Mouse (Mus musculus) embryonic facial prominence, embryonic 14.5 days (tissue): Measurements from ENCODE around the gene Nags. TPM values are rescaled to one million over a fixed set of nuclear protein-coding genes. Genes with fewer than 3 reads are reported as not detected.
A peak's percentile ranks its signal among the peaks of the same experiment; 100 is the strongest.

Experiments
- ATAC-seq: fragments of 200-750 bp; cut with Nextera tagmentation; 2 replicates; pipeline ENCODE4 v1.8.0; 2017; ENCODE audit warnings: low read depth, moderate number of reproducible peaks, moderate TSS enrichment
- DNase-seq: peaks from one replicate; pipeline ENCODE4 v3.0.0-alpha.2; 2015; ENCODE audit warnings: low spot score
- H3K27ac ChIP-seq: fragments of 300-500 bp; sonication (generic); replicated peaks from 2 replicates; pipeline ENCODE4 v1.5.1; 2014; ENCODE audit warnings: low read depth, mild to moderate bottlenecking, low read length, moderate library complexity
- H3K27me3 ChIP-seq: fragments of 300-500 bp; sonication (generic); replicated peaks from 2 replicates; pipeline ENCODE4 v1.6.1; 2014; ENCODE audit warnings: low read length; ENCODE audit not compliant: control insufficient read depth, insufficient read depth
- H3K36me3 ChIP-seq: fragments of 300-500 bp; sonication (generic); 2 replicates; pipeline ENCODE4 v1.6.1; 2014; ENCODE audit warnings: low read length, mixed read lengths; ENCODE audit not compliant: control insufficient read depth, insufficient read depth
- H3K4me1 ChIP-seq: fragments of 300-500 bp; sonication (generic); 2 replicates; pipeline ENCODE4 v1.6.1; 2014; ENCODE audit warnings: antibody characterized with exemption, low read length; ENCODE audit not compliant: control insufficient read depth, insufficient read depth
- H3K4me2 ChIP-seq: fragments of 300-500 bp; sonication (generic); 2 replicates; pipeline ENCODE4 v1.6.1; 2014; ENCODE audit warnings: low read depth, mild to moderate bottlenecking, low read length, moderate library complexity, mixed read lengths
- H3K4me3 ChIP-seq: fragments of 300-500 bp; sonication (generic); 2 replicates; pipeline ENCODE4 v1.5.1; 2014; ENCODE audit warnings: low read depth, mild to moderate bottlenecking, low read length
- H3K9ac ChIP-seq: fragments of 300-500 bp; sonication (generic); 2 replicates; pipeline ENCODE4 v1.6.1; 2014; ENCODE audit warnings: low read depth, mild to moderate bottlenecking, low read length, moderate library complexity, mixed read lengths
- H3K9me3 ChIP-seq: fragments of 300-500 bp; sonication (generic); 2 replicates; pipeline ENCODE4 v1.6.1; 2016; ENCODE audit warnings: low read length; ENCODE audit not compliant: control insufficient read depth
- WGBS: fragments of 180-500 bp; shearing (Covaris S2); extraction: QIAGEN DNeasy Blood & Tissue Kit; methylation state at CpG from one replicate; pipeline ENCODE4 v1.1.7; 2014; 5-methylcytosine and 5-hydroxymethylcytosine counted together
- polyA plus RNA-seq: library from polyadenylated mRNA; unstranded; fragments of >200 nt; fragmentation: Nextera tagmentation; extraction: Ambion mirVana; gene quantifications from 2 replicates; pipeline ENCODE4 v1.2.1, GENCODE M21; 2014

The Nags gene
- 0.28 and 0.49 TPM in 2 replicates for polyA plus RNA-seq

DNA sequence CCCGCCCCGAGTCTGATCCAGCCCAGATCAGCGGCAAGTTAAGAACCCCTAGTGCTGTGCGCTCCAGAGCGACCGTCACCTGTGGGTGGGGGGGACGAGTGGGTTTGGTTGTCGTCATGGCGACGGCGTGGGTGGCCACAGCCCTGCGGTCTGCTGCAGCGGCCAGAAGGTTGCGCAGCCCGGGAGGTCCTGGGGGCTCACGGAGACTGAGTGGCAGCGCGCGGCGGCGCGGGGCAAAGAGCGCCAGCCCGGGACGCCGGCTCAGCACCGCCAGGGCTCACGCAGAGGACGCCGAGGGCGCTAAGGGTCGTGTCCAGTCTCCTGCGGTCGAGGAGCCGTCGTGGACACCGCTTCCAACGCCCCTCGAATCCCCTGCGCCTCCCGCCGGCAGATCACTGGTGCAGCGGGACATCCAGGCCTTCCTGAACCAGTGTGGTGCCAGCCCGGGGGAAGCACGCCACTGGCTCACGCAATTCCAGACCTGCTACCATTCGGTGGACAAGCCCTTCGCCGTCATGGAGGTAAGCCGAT, at the start of gene Nags:
Gene Nags, plus strand, starts transcription at position 43 of the 531 bp plus-strand sequence.
- 3% methylated on average over 14 of the region's 50 CpGs for WGBS
- 0 out of 2 replicates have a peak, but pooled peaks have one; percentile 20 for ATAC-seq
- H3K9ac ChIP-seq, result no peak within 1 kb of the TSS; the same call in 1 of the 2 replicates
- no peaks in the 10 kb centered on the region for H3K4me1 ChIP-seq
- peak within 1 kb of the TSS; percentile 45 for H3K4me2 ChIP-seq
- H3K27ac ChIP-seq, result no peak within 1 kb of the TSS
- H3K27me3 ChIP-seq, result peaks cover 55% of the 10 kb centered on the region
- H3K36me3 ChIP-seq, result no peaks in the 10 kb centered on the region
- H3K4me3 ChIP-seq, result peak within 1 kb of the TSS; percentile 33
- no peak for DNase-seq
- H3K9me3 ChIP-seq, result no peaks in the 10 kb centered on the region

DNA sequence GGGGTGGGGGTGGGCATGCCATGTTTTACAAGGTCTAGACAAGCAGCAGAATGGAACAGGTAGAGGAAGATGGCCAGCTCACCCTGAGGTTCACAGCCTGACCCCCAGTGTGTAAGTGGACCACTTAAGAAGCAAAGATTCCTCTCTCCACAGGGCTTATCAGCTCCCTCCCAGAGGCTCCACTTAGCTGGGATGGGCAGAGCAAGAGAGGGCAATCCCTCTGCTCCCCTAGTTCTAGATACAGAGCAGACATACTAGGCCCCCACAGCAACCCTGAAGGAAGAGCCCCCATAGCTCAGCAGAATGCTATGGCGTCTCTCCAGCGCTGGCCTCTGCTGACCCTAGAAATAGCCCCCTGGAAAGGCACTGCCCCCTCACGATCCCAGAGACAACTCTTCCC, 49.6 kb upstream of the Nags start:
- Histone ChIP-seq H3K4me2 (no peak overlapping the region), H3K36me3 (no peaks in the 10 kb centered on the region), H3K4me3 (no peak overlapping the region), H3K27ac (no peak overlapping the region), H3K9ac (no peak overlapping the region), H3K9me3 (no peaks in the 10 kb centered on the region), H3K27me3 (no peaks in the 10 kb centered on the region), H3K4me1 (no peaks in the 10 kb centered on the region)
- DNase-seq (no peak), ATAC-seq (no peak)
- WGBS, result 63% methylated on average over 3 of the region's 3 CpGs

DNA sequence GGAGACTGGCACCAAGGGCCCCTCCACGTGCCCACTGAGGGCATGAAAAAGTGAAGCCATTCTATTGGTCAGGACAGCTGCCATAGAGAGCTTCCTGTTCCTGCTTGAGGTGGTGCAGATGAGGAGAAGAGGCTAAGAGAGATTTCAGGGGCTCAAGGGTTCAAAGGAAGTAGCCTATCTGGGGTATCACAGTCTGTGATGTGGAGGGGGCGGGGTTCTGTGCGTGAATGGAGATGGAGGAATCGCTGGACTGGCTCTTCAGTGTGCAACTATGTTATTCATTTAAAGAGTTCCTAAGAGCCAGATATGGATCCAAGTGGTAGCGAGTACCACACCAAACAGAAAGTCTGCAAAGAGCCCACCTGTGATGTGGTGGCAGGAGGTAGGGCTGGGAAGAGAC, 48.9 kb upstream of the Nags start:
- Histone ChIP-seq H3K4me3 (no peak overlapping the region), H3K27ac (no peak overlapping the region), H3K4me2 (peak overlapping the region; percentile 54), H3K9ac (peak overlapping the region; percentile 35; the same call in 1 of the 2 replicates), H3K4me1 (no peaks in the 10 kb centered on the region), H3K9me3 (no peaks in the 10 kb centered on the region), H3K27me3 (peaks cover under 1% of the 10 kb centered on the region; the same call in 1 of the 2 replicates), H3K36me3 (no peaks in the 10 kb centered on the region)
- no peak for ATAC-seq
- no peak for DNase-seq
- WGBS, result 67% methylated on average over 5 of the region's 5 CpGs

DNA sequence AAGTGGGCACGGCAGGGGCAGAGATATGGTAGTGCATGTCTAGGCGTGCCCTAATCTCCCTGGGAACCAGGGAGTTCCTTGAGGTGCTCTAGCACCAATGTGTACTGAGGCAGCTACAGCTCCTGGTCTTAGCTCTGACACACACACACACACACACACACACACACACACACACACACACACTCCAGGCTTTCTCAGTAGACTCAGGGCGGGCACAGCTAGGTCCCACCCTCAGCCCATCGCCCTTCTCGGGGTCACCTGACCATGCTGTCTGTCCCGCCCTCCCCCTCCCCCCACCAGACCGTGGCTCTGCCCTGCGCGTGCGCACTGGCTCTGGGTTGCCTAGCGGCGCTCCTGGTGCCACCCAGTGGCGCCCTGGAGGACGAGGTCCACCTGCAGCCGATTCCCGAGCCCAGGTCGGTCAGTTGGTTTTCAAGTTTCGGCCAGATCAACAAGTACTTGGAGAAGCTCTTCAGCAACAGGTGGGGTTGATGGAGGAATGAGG, 48.4 kb upstream of the Nags start:
- H3K27me3 ChIP-seq, result peaks cover 4% of the 10 kb centered on the region; the same call in 1 of the 2 replicates
- no peak overlapping the region for H3K27ac ChIP-seq
- H3K4me2 ChIP-seq, result peak overlapping the region; percentile 54
- 11% methylated on average over 6 of the region's 18 CpGs for WGBS
- DNase-seq, result peak; percentile 94
- no peaks in the 10 kb centered on the region for H3K36me3 ChIP-seq
- peak overlapping the region; percentile 35; the same call in 1 of the 2 replicates for H3K9ac ChIP-seq
- no peaks in the 10 kb centered on the region for H3K4me1 ChIP-seq
- H3K4me3 ChIP-seq, result peak overlapping the region; percentile 32
- peak; percentile 93 for ATAC-seq
- no peaks in the 10 kb centered on the region for H3K9me3 ChIP-seq

DNA sequence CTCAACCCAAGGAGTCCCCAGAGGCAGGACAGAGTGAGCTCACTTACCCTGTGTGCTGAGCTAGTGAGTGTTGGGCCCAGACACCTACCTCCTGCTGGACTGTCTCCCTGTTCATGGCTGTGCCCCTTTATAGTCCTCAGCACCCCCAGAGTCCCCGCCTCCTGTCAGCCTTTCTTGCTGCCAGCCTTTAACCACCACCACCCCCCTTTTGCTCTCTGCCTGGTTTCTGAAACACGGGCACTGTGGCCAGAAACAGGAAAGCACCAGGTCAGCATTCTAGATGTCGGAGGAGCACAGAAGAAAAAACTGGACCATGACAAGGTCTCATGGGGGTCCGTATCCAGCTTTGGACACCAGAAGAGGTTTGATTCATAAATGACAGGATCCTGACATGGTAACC, 44.1 kb upstream of the Nags start, which contains the start of gene Ppy:
Gene Ppy, minus strand, starts transcription at position 101 of the 400 bp plus-strand sequence.
- Histone ChIP-seq H3K4me3 (no peak within 1 kb of the TSS), H3K4me2 (no peak within 1 kb of the TSS), H3K9ac (no peak within 1 kb of the TSS), H3K27me3 (peaks cover 29% of the 10 kb centered on the region), H3K27ac (no peak within 1 kb of the TSS), H3K9me3 (no peaks in the 10 kb centered on the region), H3K4me1 (no peaks in the 10 kb centered on the region), H3K36me3 (no peaks in the 10 kb centered on the region)
- no peak for ATAC-seq
- no peak for DNase-seq
- 84% methylated on average over 4 of the region's 4 CpGs for WGBS

DNA sequence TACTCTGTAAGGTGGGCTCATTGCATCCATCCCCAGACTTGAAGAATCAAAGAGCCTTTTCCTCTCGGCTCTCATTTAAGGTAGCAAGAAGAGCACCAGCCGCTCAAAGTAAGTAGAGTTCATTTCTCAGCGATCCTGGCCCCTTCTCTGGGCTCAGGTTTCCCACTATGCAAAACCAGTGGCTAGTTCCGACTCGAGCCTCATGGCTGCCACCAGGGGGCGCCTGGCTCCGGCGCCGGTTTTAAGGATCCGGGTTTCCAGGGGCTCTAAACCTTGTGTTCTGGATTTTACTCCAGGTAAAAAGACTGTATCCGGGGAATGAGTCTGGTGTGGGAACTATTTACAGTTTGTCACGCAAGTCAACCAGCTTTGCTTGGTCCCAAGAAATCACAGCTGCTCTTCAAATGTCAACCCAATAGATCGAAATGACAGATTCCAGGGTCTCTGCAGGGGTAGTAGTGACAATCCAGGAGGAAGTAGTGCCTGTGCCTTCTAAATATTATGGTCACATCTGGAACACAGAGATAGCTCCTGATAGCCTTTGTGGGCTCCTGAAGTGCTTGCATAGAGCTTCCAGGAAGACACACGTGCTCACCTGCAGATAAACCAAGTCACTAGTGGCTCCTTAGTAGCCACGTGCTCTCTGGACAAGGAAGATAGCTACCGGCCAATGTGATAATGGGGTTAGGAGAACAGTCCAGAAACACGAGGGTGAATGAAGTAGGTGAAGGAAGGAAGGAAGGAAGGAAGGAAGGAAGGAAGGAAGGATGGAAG, 42.6 kb upstream of the Nags start:
- Histone ChIP-seq H3K9me3 (no peaks in the 10 kb centered on the region), H3K27ac (no peak overlapping the region), H3K36me3 (no peaks in the 10 kb centered on the region), H3K27me3 (peaks cover 43% of the 10 kb centered on the region), H3K4me2 (no peak overlapping the region), H3K4me1 (no peaks in the 10 kb centered on the region), H3K4me3 (no peak overlapping the region), H3K9ac (no peak overlapping the region)
- ATAC-seq (0 out of 2 replicates have a peak, but pooled peaks have one; percentile 58), DNase-seq (peak; percentile 81)
- 21% methylated on average over 16 of the region's 17 CpGs for WGBS

DNA sequence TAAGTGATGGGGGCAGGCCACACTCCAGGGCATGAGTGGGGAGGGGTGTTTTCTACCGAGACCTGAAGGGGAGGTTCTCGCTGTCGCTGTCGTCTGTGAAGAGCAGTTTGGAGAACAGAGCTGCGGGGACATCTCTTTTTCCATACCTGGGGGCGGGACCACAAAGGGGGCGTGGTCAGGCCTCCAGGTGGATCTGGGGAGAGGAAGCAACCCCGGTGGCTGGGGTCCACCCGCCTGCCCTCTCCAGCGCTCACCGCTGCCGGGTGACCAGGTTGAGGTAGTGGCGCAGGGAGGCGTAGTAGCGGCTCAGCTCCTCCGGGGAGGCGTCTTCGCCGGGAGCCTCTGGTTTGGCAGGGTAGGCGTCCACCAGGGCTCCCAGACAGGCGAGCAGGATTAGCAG, 38.4 kb upstream of the Nags start:
- DNase-seq (no peak), ATAC-seq (no peak)
- no peak overlapping the region for H3K9ac ChIP-seq
- WGBS, result under 1% methylated on average over 15 of the region's 21 CpGs
- H3K4me1 ChIP-seq, result no peaks in the 10 kb centered on the region
- H3K9me3 ChIP-seq, result no peaks in the 10 kb centered on the region
- no peak overlapping the region for H3K27ac ChIP-seq
- H3K36me3 ChIP-seq, result no peaks in the 10 kb centered on the region
- peak overlapping the region; percentile 11; the same call in 1 of the 2 replicates for H3K4me3 ChIP-seq
- peaks cover 56% of the 10 kb centered on the region for H3K27me3 ChIP-seq
- H3K4me2 ChIP-seq, result peak overlapping the region; percentile 24

DNA sequence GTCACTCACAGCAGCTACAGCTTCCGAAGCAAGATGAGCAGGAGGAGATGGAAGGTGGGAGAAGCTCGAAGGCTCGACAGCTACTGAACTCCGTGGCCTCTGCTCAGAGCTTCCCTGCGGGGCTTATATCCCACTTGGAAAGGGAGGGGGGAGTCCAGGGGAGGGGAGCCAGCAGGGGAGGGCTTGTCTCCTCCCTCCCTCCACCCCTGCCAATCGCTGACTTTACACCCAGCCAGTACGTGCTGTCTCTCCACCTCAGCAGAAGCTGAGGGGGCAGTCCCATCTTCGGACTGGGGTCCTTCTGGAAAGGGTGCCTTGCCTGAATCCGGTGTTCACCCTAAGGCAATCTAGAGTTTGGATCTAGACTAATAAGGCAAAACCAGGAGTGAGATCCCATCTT, 37.6 kb upstream of the Nags start, which contains the start of gene Pyy:
Gene Pyy, minus strand, starts transcription at position 101 of the 400 bp plus-strand sequence.
- no peak within 1 kb of the TSS for H3K27ac ChIP-seq
- DNase-seq (no peak), ATAC-seq (no peak)
- H3K9ac ChIP-seq, result no peak within 1 kb of the TSS
- 9% methylated on average over 9 of the region's 9 CpGs for WGBS
- no peaks in the 10 kb centered on the region for H3K36me3 ChIP-seq
- no peaks in the 10 kb centered on the region for H3K4me1 ChIP-seq
- peaks cover 56% of the 10 kb centered on the region for H3K27me3 ChIP-seq
- peak within 1 kb of the TSS; percentile 24 for H3K4me2 ChIP-seq
- H3K9me3 ChIP-seq, result no peaks in the 10 kb centered on the region
- peak within 1 kb of the TSS; percentile 11; the same call in 1 of the 2 replicates for H3K4me3 ChIP-seq
